Mouse (Mus musculus) limb, embryonic 14.5 days (tissue): ENCODE results near the gene Tnfrsf4. TPM values are rescaled to one million over a fixed set of nuclear protein-coding genes. Genes with fewer than 3 reads are reported as not detected.

Source experiments
- ATAC-seq: fragments of 200-750 bp; cut with Nextera tagmentation; 2 replicates; pipeline ENCODE4 v1.8.0; 2017; ENCODE audit warnings: low read depth, moderate number of reproducible peaks, moderate TSS enrichment; ENCODE audit not compliant: low FRiP score
- DNase-seq: peaks from one replicate; pipeline ENCODE4 v3.0.0-alpha.2; 2015; ENCODE audit warnings: low spot score
- H3K27ac ChIP-seq: fragments of 300-500 bp; sonication (generic); replicated peaks from 2 replicates; pipeline ENCODE4 v1.5.1; 2014; ENCODE audit warnings: low read depth, mild to moderate bottlenecking, low read length, moderate library complexity, mixed read lengths
- H3K27me3 ChIP-seq: fragments of 300-500 bp; sonication (generic); 2 replicates; pipeline ENCODE4 v1.6.1; 2014; ENCODE audit warnings: low read length, mixed read lengths; ENCODE audit not compliant: control insufficient read depth, insufficient read depth
- H3K36me3 ChIP-seq: fragments of 300-500 bp; sonication (generic); 2 replicates; pipeline ENCODE4 v1.6.1; 2014; ENCODE audit warnings: mild to moderate bottlenecking, low read length, moderate library complexity, mixed read lengths; ENCODE audit not compliant: control insufficient read depth, insufficient read depth
- H3K4me1 ChIP-seq: fragments of 300-500 bp; sonication (generic); 2 replicates; pipeline ENCODE4 v1.6.1; 2014; ENCODE audit warnings: antibody characterized with exemption, low read length, mixed read lengths; ENCODE audit not compliant: control insufficient read depth, insufficient read depth
- H3K4me2 ChIP-seq: fragments of 300-500 bp; sonication (generic); replicated peaks from 2 replicates; pipeline ENCODE4 v1.6.1; 2014; ENCODE audit warnings: low read depth, mild to moderate bottlenecking, low read length, moderate library complexity; ENCODE audit not compliant: severe bottlenecking
- H3K4me3 ChIP-seq: fragments of 300-500 bp; sonication (generic); replicated peaks from 2 replicates; pipeline ENCODE4 v1.5.1; 2014; ENCODE audit warnings: low read length
- H3K9ac ChIP-seq: fragments of 300-500 bp; sonication (generic); 2 replicates; pipeline ENCODE4 v1.6.1; 2014; ENCODE audit warnings: mild to moderate bottlenecking, low read depth, low read length, moderate library complexity; ENCODE audit not compliant: severe bottlenecking
- H3K9me3 ChIP-seq: fragments of 300-500 bp; sonication (generic); 2 replicates; pipeline ENCODE4 v1.6.1; 2016; ENCODE audit warnings: low read length; ENCODE audit not compliant: control insufficient read depth
- POLR2A ChIP-seq: fragments of 200-500 bp; IDR thresholded peaks from 2 replicates; pipeline ENCODE4 v1.8.0; 2012; ENCODE audit warnings: inconsistent platforms, mild to moderate bottlenecking, moderate library complexity, borderline replicate concordance; ENCODE audit not compliant: insufficient read depth, insufficient read length; ENCODE audit errors: extremely low read depth
- WGBS: fragments of 180-500 bp; shearing (Covaris S2); extraction: QIAGEN DNeasy Blood & Tissue Kit; methylation state at CpG from one replicate; pipeline ENCODE4 v1.1.7; 2014; 5-methylcytosine and 5-hydroxymethylcytosine counted together
- polyA plus RNA-seq, 2 experiments: library from polyadenylated mRNA; depleted of rRNA in 1 of 2; stranded (reverse) in 1 of 2; unstranded in 1 of 2; fragments of >200 nt; fragmentation: Nextera tagmentation in 1 of 2; extraction: Ambion mirVana in 1 of 2; gene quantifications; 2 replicates each; pipeline versions ENCODE4 v1.2.1 to v1.2.3; 2012 to 2014

Tnfrsf4 gene
- polyA plus RNA-seq, 2 experiments = 0.58 to 4.8 TPM

DNA sequence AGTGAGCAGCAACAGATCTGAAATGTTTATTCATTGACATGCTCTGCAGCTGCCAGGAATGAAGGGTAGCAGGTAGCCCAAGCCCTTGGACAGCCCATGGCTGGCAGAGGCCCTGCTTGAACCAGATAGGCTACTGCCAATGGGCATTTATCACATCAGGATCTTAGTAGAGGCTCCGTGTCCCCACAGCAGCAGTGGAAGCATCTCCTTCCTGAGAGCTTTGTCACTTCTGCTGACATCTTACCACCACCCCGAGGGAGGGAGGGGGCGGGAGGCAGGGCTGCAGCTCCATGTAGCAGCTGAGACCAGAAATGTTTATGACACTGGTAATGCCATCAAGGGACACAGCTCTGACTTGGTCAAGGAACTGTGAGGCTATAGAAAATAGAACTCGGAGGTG, 19.2 kb downstream of the Tnfrsf4 start:
- Histone ChIP-seq H3K4me3 (no peak overlapping the region), H3K9me3 (no peaks in the 10 kb centered on the region), H3K4me2 (peak overlapping the region; percentile 80), H3K27ac (peak overlapping the region; percentile 89; the same call in 1 of the 2 replicates), H3K27me3 (peaks cover 24% of the 10 kb centered on the region), H3K4me1 (peaks cover 18% of the 10 kb centered on the region), H3K36me3 (peaks cover 5% of the 10 kb centered on the region; the same call in 1 of the 2 replicates), H3K9ac (no peak overlapping the region)
- no peak for TF ChIP-seq POLR2A
- no peak for ATAC-seq
- no peak for DNase-seq
- WGBS = 77% methylated on average over 4 of the region's 4 CpGs

DNA sequence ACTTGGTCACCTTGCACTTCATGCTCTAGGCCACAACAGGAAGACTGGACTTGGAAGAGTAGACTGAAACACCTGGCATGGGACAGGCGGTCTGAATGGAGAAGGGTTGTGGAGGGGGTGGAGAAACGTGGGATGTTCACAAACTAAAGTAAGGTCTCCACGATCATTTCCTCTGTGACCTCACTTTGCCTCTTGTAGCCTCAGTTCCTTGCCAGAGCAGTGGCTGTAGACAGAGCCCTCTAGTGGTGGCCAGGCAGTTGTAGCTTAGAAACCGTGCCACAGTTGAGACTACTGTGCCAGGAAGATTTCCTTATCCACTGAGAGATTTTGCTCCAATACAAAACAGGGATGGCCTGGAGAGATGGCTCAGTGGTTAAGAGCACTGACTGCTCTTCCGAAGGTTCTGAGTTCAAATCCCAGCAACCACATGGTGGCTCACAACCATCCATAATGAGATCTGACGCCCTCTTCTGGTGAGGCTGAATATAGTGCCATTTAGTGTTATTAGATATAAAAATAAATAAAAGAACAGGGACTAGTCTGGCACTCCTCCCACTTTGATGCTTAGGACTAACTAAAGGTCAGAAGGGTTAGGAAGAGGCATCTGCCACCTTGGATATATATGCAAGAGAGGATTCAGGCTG, 20.0 kb downstream of the Tnfrsf4 start:
- Histone ChIP-seq H3K4me3 (no peak overlapping the region), H3K9me3 (no peaks in the 10 kb centered on the region), H3K27ac (no peak overlapping the region), H3K36me3 (no peaks in the 10 kb centered on the region), H3K9ac (no peak overlapping the region), H3K27me3 (peaks cover 24% of the 10 kb centered on the region), H3K4me1 (peaks cover 18% of the 10 kb centered on the region), H3K4me2 (no peak overlapping the region)
- peak; percentile 51 for DNase-seq
- no peak for TF ChIP-seq POLR2A
- WGBS = 47% methylated on average over 6 of the region's 6 CpGs
- no peak for ATAC-seq

DNA sequence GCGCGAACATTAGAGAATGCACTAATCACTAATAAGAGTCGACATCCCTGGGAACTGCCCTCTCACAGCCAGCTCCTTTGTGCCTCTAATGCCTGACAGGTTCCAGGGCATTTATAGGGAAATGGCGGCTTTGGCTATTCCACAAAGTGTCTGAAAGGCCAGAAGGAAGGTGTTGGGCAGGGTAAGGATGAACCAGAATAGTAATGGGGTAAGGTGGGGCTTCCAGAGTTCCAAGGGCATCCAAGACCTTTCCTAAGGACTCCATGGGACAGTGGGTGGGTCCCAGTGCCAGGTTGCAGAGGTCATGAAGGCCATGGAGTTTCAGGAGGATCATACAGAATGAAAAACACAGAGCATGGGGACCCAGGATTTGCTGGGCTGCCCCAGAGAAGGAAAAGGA, 20.7 kb downstream of the Tnfrsf4 start:
- peaks cover 18% of the 10 kb centered on the region for H3K4me1 ChIP-seq
- DNase-seq (no peak), ATAC-seq (no peak)
- no peaks in the 10 kb centered on the region for H3K36me3 ChIP-seq
- 67% methylated on average over 4 of the region's 4 CpGs for WGBS
- no peak for TF ChIP-seq POLR2A
- H3K4me2 ChIP-seq = peak overlapping the region; percentile 31; the same call in 1 of the 2 replicates
- H3K9me3 ChIP-seq = no peaks in the 10 kb centered on the region
- no peak overlapping the region for H3K9ac ChIP-seq
- H3K27ac ChIP-seq = no peak overlapping the region
- H3K27me3 ChIP-seq = peaks cover 24% of the 10 kb centered on the region
- peak overlapping the region; percentile 18 for H3K4me3 ChIP-seq

DNA sequence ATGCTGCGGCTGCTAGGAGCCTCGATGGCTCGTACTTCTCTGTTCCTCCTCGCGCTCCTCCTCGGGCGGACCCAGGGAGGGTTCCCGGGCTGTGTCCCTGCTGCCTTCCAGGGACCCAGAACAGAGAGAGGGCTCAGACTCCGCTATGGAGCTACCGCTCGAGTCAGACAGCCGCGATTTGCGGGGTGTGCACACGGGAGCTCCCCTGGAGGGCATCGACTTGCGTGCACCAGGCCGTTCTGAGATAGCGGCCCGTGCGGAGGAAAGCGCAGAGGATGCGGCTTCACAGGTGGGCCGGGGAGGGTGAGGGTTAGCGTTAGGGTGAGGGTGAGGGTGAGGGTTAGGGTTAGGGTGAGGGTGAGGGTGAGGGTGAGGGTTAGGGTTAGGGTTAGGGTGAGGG, 21.3 kb downstream of the Tnfrsf4 start:
- H3K4me1 ChIP-seq = peaks cover 18% of the 10 kb centered on the region
- no peak for TF ChIP-seq POLR2A
- H3K36me3 ChIP-seq = no peaks in the 10 kb centered on the region
- no peak overlapping the region for H3K9ac ChIP-seq
- no peak overlapping the region for H3K27ac ChIP-seq
- DNase-seq (no peak), ATAC-seq (no peak)
- peaks cover 24% of the 10 kb centered on the region for H3K27me3 ChIP-seq
- 10% methylated on average over 25 of the region's 25 CpGs for WGBS
- peak overlapping the region; percentile 31 for H3K4me2 ChIP-seq
- peak overlapping the region; percentile 18 for H3K4me3 ChIP-seq
- H3K9me3 ChIP-seq = no peaks in the 10 kb centered on the region

GRCm38 (mm10) chr4:156044754-156045153, 31.1 kb downstream of the Tnfrsf4 start:
- ATAC-seq (no peak), DNase-seq (no peak)
- no peak for TF ChIP-seq POLR2A
- H3K4me3 ChIP-seq = no peak overlapping the region
- H3K9me3 ChIP-seq = no peaks in the 10 kb centered on the region
- no peak overlapping the region for H3K9ac ChIP-seq
- H3K36me3 ChIP-seq = no peaks in the 10 kb centered on the region
- H3K4me1 ChIP-seq = no peaks in the 10 kb centered on the region
- WGBS = 51% methylated on average over 5 of the region's 5 CpGs
- H3K27ac ChIP-seq = no peak overlapping the region
- no peaks in the 10 kb centered on the region for H3K27me3 ChIP-seq
- no peak overlapping the region for H3K4me2 ChIP-seq

GRCm38 (mm10) chr4:156049779-156050178, 36.1 kb downstream of the Tnfrsf4 start:
- Histone ChIP-seq H3K9me3 (no peaks in the 10 kb centered on the region), H3K4me3 (no peak overlapping the region), H3K9ac (no peak overlapping the region), H3K4me2 (no peak overlapping the region), H3K4me1 (no peaks in the 10 kb centered on the region), H3K27me3 (no peaks in the 10 kb centered on the region), H3K36me3 (no peaks in the 10 kb centered on the region), H3K27ac (no peak overlapping the region)
- no peak for TF ChIP-seq POLR2A
- ATAC-seq = no peak
- 77% methylated on average over 3 of the region's 3 CpGs for WGBS
- no peak for DNase-seq
